Mouse (Mus musculus) layer of hippocampus, postnatal 10 days (tissue): ENCODE data around the gene Gm4792. TPM values are rescaled to one million over a fixed set of nuclear protein-coding genes. Genes with fewer than 3 reads are reported as not detected.

Experiments used
- DNase-seq, 2 experiments: peaks; one replicate each; pipeline ENCODE4 v3.0.0; 2021; ENCODE audit warnings: low spot score in 2 of 2
- total RNA-seq, 2 experiments: library from RNA; stranded (reverse); gene quantifications; 2 replicates each; pipeline ENCODE4 v1.2.3; 2021

Gm4792 gene
- total RNA-seq, 2 experiments from 2014 or later = not detected

DNA sequence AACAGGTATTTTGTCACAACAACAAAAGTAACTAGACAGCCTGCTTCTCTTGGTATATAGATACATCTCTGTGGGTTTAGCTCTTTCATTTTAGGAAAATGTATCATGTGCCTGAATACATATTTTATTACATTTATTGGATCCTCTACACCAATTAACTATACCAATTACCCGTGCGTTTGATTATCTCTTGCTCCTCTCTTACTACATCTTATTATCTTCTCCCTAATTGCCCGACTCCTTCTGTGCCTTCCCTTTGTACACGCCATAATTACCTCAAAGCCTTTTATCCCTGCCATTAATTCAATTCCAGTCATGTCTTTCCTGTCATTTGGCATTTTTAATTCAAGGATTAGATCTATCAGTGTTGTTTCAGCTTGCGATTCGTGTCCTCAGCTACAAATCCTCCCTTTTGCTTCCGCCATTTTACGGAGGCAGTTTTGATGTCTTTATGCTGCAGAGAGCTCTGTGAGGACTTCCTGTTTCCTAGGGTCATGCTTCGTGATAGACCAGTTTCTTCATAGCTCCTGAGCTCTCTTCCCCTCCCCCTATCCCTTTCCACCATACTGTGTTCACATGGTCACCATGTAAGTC, 5.7 kb upstream of the Gm4792 start:
- DNase-seq = no peak

DNA sequence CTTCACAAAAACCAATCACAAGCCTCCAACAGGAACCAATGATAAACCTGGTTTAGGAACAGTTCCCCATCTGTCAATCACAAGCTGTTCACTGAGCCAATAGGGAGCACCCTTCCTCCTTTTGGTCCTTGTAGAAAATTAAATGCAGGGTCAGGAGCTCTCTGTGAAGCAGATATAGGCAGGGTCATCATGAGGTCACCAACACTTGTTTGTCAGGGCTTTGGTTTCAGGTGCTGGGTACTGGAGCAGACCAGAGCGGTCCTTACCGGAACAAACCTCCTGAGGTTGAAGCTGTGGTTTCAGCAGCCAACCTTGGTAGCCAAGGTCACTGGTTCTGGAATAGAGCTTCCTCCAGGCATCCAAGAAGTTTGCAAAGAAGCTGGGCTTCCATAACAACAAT, 798 bp upstream of the Gm4792 start:
- DNase-seq = no peak

DNA sequence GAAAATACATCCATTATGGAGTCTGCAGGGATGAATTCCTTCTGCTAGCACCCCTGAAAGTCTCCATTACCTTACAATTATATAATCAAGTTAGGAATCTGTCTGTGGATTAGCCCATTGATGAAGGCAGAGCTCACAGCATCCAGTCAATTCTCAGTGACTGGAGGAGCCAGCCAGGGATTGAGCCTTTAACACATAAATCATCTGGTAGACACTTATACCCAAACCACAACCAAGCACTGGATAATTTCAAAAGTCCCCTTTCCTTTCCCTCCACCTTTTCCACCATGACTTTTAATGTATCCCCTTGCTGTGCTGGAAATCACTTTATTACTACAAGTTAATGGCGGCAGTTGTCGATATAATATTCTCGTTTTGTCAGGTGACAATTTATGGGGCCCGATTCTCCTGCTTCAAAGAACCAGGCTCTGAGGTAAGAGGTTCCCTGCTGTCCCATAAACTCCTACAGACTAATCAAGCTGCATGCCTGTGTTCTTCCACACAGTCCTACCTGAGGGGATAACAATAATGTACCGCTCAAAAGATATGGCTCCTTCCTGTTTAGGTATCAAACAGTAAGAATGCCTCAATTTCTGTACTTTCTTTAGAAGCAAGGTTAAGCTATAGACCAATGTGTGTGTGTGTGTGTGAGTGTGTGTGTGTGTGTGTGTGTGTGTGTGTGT, 2.4 kb downstream of the Gm4792 start:
- DNase-seq = no peak

DNA sequence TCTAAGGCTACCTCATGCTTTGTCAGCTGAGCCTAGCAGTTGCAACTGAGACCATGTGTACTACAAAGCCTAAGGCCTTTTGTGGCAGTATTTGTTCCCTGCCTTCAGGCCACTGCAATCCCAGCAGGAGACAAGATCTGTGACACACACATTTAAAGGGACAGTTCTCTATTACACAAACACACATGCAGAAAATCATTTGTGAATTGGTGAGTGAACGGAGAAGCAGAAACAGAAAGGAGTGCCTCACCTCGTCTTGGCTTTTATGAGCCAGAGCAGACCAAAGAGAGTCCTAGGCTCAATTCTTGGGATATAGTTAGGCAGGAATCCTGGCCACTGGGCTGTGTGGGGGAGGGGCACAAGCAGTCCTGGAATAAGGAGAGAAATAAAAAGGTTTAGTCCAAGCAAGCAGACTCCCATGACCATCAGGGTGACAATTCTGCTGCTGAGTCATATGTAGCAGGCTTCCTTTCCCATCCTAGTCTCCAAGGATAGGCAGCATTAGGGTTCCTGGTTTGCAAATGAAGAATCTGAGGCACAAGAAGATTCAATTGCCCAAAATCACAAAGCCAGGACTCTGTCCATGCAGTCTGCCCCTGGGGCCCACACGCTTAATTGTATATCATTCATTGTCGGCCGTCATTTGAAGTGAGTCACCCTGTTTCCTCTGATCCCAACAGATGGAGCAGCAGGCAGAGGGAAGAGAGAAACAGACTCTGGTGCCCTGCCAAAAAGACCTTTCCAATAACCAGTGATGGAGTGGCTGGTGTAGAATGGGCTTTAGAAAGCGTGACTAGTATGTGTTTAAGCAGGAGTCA, 3.4 kb downstream of the Gm4792 start:
- DNase-seq = peak in 1 of 2 experiments; percentile 22

DNA sequence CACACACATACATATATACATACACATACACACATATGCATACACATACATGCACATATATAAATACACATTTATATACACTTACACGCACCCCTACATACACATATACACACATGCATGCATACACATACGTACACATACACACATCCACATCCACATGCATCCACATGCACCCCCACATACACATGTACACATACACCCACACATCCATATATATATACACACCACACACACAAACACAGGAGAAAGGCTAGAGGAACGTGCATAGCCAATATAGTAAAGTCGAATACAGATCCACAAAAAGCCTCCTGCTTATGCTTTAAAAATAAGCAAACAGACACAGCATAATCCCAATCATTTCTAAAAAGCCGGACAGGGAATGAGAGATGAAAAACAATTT, 4.1 kb downstream of the Gm4792 start:
- DNase-seq = no peak

DNA sequence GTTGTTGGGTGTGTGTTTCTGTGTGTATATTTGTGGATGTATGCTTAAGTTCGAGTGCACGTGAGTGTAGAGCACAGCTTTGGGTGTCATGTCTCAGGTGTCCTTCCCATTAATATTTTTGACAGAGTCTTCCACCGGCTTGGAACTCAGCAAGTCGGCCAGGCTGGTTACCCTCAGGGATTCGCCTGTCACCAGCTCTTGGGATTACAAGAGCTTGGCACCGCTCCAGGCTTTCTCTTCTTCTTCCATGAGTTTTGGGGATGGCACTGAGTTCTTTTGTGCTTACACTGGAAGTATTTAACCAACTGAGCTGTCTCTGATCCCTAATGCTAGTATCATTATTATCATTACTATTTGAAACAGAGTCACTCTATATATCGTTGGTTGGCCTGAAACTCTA, 15.7 kb downstream of the Gm4792 start:
- no peak for DNase-seq

DNA sequence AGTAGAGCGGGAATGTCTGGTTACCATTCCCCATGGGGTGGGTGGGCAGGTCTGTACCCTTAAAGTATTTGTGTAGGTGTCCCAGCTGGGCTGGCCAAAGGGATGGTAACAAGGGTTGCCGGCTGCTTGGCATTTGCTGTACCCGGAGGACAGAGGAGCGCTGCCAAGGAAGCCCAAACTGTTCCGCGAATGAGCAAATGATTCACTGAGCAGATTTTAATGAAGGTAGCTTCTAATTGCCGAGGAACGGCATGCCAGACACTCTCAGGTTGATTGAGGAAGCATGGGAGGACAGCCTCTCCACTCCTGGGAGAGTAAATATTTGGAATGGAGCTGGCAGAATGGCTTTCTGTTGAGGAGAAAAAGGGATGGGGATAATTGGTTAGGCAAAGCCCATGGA, 16.3 kb downstream of the Gm4792 start:
- DNase-seq = peak in 1 of 2 experiments; percentile 33

DNA sequence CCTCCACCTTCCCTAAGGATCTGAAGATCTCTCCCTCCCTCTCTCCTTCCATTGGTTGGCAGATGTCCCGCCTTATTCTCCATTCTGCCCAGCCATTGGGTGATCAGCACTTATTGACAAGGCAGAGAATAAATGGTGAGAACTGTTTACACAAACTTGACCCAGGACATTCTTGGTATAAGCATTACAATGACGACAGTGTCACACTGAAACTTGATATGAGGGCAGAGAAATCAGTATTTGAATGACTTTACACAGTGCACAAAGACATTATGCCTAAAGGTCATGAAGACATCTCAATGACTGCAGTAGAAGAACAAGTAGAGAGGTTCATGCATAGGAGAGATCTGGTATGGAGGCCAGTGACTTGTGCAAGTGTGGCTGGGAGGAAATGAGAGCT, 22.0 kb downstream of the Gm4792 start:
- no peak for DNase-seq

DNA sequence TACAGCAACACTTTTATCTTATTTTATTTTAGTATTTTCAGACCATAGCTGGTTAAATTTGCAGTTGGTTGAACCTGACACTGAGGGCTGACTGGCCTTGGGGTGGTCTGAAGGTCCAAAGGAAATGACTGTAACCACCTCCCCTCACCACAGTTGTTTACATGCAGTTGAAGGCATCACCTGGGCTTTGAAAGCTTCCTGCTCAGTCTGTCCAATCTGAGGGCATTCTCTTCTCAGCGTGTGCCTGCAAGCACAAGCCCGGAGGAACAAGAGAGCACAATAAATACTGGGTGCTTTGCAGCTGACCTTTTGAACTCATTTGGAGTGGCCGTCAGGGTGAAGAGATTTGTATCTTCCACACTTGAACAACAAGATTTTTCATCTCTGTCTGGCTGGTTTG, 23.2 kb downstream of the Gm4792 start:
- DNase-seq = no peak

DNA sequence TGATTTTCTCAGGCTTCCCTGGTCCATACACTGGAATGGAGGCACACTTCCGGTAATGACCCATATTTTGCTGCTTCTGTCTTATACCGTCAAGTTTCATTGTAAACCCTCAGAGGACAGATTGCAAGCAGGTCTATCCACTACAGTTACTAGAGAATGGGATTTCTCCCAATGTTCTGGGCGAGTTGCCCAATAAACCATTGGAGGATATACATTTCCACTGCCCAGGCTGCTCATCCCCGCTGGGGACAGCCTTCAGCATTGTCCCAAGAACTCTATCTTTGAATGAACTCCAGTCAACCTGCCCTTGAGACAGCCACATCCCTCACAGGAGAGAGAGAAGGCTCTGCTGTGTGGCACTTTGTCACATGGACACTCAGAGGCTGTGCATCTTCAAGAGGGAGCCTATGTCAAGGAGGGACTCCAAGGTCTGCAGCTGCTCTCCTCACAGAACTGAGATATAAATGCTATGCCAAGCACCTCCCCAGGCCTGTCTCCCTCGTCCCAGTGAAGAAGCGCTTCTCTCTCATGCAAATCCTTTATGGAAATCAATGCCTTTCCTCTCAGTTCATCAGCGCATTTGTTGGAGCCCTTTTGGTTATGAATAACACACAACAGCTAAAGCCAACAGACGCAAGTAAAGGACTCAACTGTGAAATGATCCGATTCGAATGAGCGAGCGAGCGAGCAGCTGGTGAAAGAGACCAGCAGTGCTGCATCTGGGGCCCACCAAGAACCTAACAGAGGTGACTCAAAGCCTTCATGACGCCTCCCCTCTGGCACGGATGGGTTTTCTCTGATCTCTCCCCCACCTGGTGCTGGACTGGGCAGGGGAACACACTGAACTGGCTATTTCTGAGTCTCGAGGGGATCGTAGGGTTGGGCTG, 32.6 kb downstream of the Gm4792 start:
- peak in 1 of 2 experiments; percentile 14 for DNase-seq

DNA sequence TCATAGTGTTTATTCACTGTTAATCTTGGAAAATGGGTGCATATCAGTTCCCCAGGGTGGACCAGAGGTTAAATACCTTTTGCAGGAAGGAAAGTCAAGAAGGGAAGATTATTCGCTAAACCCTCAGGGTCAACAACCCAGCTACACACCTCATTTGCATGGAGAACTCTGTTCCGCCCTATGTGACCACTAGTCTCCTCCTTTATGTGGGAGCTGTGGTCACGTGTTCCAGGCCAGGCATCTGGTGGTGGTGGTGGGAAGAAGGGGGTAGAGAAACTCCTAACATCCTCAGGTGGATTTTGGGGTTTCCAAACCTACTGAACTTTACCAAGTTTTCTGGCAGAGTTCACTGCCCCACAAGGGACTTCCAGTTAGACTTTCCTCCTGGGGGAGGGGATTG, 35.3 kb downstream of the Gm4792 start:
- no peak for DNase-seq

DNA sequence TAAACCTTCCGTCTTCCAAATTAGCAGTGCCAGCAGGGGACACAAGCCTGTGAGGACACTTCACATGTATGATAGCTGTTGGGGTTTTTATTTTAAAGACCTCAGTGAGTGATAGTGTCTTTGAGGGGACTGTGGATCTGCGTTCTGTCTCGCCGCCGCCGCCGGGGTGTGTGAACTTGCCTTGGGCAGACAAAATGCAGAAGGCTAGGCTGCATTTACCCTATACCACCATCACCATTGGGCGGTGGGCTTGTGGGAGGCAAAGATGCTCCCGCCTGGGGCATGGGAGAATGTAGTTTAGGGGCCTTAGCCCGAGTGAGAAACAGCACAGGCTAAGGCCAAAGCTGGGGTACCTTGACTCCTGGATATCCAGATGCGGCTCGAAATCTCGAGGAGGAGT, 35.9 kb downstream of the Gm4792 start:
- DNase-seq = no peak

DNA sequence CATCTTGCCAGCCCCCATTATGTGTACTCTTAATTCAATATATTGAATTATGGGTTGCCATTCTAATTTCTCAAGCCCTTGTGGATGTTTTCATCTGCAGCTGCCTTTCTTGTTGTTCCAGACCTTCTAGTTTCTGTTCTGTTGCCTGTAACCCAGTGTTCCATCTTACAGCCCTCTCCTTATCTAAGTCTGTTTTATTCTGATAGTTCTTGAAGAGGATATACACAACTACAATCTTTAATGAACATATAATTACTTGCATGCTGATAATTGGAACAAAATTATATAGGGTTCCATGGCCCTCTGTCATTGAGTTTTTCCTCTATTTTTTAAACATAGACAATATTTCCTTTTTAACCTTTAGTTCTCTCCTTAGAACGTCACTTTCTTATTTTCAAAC, 38.0 kb downstream of the Gm4792 start:
- no peak for DNase-seq

DNA sequence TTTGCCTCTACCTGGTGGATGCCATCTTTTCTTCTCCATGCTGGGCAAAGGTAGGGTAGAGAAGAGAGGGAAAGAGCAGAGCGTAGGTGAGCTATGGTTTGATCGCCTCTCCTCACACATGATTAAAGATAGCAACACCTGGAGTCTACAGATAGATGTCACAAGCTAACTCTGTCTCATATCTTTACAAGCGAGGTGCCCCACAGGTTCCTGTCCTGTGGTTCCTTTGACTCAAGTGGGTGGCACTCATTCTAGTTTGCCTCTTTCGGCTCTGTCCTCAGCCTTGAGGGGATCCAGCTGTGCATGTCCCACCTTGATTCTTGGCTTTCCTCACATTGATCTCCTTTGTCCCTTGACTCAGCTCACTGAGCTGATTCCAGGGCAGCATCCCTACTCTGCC, 42.0 kb downstream of the Gm4792 start:
- no peak for DNase-seq

DNA sequence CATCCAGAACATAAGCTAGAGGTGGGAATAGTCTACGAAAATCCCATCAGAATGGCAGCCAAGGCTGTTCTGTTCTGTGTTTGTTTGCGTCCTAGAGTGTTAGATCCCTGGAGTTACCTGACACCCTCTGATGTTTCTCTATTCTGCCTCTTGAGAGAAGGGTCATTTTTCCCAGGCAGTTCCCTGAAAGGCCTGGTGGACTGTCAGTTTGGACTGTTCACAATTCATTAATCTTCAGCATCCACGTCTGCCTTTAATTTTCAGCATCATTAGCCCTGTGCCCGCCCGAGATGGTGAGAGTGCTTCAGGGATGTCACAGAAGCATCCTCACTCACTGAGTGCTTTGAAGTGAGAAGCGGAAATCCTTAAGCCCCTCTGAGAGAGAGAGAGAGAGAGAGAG, 42.8 kb downstream of the Gm4792 start:
- DNase-seq = no peak

DNA sequence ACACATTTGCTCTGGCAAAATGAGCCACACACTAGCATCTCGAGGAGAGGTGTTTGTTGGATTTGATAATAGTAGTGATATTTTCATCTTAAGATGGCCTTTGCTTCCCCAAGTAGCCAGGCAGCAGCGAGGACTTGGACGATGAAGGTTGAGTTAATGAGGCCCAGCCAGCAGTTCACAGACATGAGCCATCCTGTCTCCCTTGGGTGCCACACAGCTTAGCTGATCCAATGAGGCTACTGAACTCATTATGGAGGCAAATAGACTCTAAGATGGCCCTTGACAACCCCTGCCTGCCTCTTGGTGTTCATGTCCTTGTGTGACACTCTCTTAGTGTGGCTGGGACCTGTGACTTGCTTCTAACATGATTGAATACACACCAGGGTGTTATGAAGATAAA, 43.7 kb downstream of the Gm4792 start:
- no peak for DNase-seq

DNA sequence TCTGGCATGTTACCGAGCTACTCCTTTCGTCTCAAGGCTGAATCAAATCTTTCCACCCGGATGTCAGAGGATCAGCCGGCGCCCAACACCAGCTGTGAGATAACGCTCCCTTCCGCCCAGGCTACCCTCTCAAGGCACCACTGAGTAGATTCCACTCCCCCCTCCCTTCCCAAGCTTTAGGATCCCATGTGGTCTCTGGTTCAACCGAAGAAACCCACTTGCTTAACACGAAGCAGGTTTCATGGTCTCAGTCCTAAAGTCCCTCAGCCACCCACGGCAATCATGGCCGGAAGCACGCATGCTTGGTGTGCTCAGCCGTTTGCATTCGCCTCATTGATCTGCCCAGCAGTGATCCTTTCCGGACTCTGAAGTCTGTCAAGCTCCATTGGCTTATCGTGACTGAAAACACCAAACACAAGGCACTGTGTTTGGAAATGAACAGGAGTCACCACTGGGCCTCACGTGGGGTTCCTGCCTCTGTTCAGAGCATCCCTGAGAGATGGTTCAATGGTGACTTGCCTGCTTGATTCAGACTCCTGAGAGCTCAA, 45.2 kb downstream of the Gm4792 start:
- DNase-seq = no peak

DNA sequence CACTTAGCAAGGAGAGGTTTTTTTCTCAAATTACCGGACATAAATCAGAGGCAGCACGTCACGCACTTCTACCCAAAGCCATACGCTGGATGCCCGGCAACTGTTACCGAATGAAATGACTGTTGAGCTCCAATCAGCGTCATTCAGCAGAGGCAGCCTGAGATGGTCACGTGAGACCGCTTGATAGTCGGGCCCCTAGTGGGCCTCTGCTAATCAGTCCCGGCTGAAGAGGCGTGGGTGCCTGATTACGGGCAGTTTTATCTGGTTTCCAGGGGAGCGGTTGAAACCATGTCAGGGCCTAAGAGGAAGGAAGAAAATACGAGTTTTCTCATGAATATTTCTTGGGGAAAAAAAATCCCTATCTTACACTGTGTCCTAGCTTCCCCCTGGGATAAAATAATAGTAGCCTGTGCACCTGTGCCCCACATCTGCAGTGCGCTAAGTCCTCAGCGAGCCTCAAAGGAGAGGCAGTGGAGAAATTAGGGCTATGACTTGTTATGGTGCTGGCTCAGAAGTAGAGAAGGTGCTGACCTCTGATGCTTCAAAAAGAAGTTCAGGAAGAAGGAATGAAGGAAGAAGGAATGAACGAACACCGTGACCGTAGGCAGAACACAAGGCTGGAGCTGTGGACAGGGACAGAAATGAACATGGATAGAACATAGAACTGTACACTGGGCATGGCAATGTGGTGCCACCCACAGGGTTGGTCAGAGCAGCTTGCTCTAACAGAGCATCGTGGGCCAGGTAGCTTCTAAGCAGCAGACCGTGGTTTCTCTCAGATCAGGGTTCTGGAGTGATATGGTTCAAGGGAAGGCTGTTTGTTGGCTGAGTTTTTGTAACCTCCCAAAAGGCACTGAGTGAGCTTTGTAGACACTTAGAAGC, 48.7 kb downstream of the Gm4792 start:
- no peak for DNase-seq

DNA sequence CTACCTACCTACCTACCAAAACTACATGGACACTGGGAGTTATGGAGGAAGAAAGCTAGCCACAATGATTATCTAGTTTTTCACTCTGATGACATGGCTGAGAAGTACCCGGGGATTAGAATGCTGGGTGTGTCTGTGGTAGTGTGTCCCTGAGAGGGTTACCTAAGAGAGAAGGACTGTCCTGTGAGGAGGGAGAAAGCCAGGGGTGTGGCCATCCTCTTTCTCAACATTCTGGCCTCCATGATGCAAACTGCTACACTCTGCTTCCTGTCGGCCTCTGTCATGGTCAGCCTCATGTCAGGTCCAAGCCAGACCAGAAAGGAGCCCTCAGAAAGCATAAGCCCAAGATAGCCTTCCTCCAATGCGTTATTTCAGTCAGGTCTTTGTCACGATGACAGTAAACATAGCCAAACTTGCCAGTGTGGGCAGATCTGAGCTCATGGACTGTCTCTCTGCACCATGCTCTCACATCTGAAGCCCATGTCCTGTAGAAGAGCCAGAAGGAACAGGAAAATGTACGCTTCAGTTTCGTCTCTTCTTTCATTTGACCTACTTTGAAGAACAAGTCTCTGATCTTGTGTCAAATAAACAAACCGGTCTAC, 50.7 kb downstream of the Gm4792 start:
- no peak for DNase-seq
